Mouse (Mus musculus): ENCODE measurements around the gene Ankrd13a.
A peak's percentile ranks its signal among the peaks of the same experiment; 100 is the strongest.

The Ankrd13a gene

GRCm38 (mm10) chr5:114764812-114765735 lies 9.4 kb upstream of the Ankrd13a start:
- DNase-seq (ENCODE audit: extremely low read depth, low read depth), result no peak

DNA sequence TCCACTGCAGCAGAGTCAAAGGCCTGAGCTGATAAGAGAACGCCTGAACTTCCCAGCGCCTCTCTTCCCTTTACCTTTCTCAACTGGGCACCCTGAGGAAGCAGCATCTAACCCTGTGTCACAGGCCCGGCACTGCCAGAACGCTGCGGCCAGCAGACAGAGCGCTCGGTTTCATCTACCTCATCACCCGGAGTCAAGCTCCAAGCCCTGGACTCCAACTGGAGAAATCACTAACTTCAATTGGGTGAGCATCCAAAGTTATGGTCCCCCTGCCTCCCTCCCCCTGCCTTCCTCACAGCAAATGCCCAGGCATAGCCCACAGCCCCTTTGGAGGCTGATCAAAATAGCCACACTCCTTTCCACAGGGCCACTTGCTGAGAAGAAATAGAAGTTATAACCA lies 7.8 kb upstream of the Ankrd13a start:
- no peak for DNase-seq (ENCODE audit: extremely low read depth, low read depth)

DNA sequence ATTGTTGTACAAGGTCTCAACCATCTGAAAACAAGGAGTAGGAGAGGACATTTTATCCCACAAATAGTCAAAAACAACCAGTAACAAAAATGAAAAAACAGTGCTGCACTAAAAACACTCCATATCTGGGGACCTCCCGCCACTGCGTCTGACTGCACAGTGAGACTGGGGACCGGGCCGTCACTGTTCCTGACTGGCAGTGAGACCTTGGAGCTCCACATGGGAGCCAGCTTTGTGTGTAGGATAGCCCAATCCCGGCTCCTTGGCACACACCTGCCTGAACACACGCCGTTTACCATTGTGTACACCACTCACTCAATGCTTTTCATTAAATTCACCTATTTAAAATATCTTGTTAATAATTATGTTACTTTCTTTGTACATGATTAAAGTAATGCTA lies 7.3 kb upstream of the Ankrd13a start:
- no peak for DNase-seq (ENCODE audit: extremely low read depth, low read depth)

DNA sequence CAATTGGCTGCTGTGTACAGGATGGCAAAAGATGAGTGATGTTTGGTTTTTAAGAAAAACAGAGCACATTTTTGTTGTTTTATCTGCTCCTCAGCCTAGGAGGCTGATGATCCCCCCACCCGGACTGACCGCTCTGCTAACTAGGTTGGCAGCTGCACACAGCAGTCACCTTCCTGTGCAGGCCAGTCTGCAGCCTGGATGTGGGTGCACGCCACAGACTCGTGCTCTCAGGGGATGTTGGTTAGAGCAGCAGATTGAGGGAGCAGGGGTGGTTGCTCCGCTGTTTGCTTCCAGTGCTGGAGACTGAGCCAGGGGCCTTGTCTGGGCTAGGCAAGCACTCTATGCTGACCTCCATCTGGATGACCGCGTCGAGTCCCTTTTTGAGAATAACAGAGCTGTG lies 4.7 kb upstream of the Ankrd13a start:
- DNase-seq (ENCODE audit: extremely low read depth, low read depth), result no peak

GRCm38 (mm10) chr5:114771796-114772195 lies 2.7 kb upstream of the Ankrd13a start:
- DNase-seq (ENCODE audit: extremely low read depth, low read depth), result peak; percentile 43

DNA sequence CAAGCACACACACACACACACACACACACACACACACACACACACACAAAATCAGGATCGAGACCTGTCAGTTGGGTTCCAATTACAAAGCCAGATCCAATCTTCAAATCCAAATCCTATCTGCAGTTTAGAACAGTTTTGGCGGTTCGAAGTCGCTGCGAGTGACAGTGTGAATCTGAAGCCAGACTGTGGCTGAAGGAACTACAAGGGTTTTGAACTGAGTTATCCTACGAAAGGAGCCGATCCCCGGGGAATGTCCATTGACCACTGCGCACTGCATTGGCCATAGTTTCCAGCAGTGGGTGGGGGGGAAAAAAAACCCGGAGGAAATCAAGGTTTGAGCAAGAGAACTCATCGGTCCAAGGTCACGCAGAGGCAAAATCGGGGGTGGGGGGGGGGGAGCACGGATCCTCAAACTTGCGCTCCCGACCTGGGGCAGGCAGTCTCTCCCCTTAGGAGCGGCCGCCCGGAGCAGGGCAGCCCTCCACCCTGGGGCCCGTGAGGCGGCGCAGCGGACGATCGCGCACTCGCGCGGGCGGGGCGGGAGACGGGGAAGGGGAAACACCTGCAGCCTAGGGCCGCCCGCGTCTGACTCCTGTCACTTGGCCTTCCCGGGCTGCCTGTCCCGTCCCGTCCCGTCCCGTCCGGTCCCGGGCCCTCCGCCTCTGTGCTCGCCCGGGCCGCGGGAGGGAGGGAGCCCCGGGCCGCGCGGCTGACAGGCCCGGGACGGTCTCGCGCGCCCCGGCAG lies 1.8 kb upstream of the Ankrd13a start:
- DNase-seq (ENCODE audit: extremely low read depth, low read depth), result no peak

- peak; percentile 88 for DNase-seq (ENCODE audit: extremely low read depth, low read depth)
These were observed 1.2 kb upstream of the Ankrd13a start for GRCm38 (mm10) chr5:114773211-114773710.

DNA sequence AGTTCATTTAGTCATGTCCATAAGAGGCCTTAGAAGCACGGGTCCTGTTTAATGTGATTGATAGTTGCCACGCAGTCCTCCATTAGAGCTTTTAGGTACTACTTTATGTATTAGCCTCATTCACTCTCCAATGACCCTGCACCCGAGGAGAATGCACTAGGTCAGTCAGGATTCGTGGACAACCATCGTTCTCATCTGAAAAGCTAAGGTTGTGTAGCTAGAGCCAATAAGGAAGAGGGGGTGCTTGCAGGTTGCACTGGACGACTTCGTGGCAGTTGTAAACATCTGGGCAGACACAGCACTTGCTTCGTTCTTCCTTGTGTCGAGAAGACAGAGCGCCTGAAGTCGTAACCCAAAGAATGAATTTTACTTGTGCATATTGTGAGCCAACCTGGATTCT lies 697 bp upstream of the Ankrd13a start:
- DNase-seq (ENCODE audit: extremely low read depth, low read depth), result peak; percentile 42

DNA sequence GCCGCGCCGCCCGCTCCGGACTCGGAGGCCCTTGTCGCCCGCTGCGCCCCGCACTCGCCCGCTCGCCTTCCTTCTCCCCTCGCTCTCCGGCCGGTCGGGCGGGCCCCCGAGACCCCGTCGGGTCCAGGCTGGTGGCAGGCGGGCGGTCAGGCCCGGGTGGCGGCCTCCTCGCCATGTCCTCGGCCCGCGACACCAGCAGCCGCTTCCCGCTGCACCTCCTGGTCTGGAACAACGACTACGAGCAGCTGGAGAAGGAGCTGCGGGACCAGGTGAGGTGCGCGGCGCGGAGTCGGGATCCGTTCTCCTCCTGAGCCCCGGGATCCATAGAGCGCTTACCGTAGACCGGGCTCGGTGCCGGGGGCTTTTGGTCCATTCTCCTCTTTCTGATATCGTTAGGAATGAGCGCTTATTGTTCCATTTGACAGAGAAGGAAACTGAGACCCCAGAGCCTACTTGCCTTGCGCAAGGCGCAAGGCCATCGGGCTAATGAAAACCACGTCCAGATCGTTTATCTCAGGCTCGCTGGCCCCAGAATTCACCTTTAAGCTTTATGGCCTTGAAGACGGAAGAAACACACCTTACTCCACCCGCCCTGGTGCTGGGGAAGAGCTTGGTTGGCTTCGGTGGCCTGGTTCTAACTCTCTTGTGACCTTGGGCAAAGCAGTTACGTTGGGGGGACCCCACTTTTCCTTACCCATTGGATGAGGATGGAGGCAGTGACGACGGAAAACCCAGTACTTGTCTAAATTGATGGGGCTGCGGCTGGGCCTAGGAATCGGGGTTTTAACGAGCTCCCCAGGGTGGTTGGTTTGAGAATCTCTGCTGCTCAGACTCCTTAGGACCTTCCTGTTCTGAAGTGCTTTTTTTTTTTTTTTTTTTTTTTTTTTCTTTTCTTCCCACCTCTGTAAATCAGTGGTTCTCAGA lies 841 bp downstream of the Ankrd13a start, which contains the start of gene Git2:
Gene Git2 (minus strand): TSS at position 462 of the 924 bp plus-strand sequence.
- no peak for DNase-seq (ENCODE audit: extremely low read depth, low read depth)

DNA sequence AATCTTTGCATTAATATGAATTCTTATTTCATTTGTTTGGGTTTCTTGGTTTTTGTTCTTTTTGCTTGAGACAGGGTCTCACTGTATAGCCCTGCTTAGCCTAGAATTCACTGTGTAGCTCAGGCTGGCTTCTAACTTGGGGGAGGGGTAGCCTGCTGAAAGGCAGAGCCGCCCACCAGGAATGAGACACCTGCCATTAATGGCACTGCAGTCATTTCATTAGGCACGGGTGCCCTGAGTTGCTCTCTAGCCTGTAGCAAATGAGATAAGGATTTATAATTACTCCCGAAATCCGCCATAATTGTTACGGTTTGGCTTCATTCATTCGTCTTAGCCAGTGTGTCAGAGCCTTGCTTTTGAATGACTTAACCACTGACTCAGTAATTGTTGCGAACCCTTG lies 1.7 kb downstream of the Ankrd13a start:
- DNase-seq (ENCODE audit: extremely low read depth, low read depth), result no peak

DNA sequence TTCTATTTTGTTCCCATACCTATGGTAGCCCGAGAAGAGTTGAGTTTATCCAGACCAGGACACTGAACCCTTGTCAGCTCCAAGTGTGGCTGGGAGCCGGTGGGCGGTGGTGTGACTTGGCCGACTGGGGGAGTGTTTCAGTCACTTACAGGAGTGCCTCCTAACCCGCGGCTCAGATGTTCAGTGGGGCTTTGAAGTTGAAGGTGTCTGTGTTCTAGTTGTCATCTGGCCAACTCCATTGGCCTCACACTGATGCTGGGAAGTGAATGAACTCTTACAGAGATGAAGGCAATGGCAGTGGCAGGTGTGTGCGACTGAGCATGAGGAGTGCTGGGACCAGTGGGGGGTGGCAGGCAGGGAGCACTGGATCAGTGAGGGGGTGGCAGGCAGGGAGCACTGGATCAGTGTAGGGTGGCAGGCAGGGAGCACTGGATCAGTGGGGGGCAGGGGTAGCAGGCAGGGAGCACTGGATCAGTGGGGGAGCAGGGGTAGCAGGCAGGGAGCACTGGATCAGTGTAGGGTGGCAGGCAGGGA lies 5.5 kb downstream of the Ankrd13a start:
- DNase-seq (ENCODE audit: extremely low read depth, low read depth), result no peak

GRCm38 (mm10) chr5:114780912-114781311 lies 6.4 kb downstream of the Ankrd13a start:
- DNase-seq (ENCODE audit: extremely low read depth, low read depth), result peak; percentile 47

DNA sequence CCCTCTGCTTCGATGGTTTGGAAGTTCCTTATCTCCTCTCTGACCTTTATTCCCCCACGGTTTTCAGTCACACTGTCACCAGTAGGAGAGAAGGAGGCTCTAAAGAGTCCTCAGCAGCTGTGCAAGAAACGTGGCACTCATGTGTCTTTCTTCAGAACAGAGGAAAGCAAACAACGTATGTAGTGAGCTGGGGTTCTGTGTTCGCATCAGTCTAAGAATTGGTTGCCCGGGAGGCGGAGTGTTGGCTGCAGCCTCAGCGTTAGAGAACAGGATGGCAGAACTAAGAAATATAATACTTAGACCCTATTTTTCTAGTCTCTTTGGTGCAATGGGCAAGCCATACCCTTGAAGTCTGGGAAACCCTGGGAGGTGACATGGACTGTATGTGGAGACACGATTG lies 8.5 kb downstream of the Ankrd13a start:
- DNase-seq (ENCODE audit: extremely low read depth, low read depth), result no peak

- peak; percentile 65 for DNase-seq (ENCODE audit: extremely low read depth, low read depth)
These were observed 9.1 kb downstream of the Ankrd13a start for GRCm38 (mm10) chr5:114783405-114784163.

DNA sequence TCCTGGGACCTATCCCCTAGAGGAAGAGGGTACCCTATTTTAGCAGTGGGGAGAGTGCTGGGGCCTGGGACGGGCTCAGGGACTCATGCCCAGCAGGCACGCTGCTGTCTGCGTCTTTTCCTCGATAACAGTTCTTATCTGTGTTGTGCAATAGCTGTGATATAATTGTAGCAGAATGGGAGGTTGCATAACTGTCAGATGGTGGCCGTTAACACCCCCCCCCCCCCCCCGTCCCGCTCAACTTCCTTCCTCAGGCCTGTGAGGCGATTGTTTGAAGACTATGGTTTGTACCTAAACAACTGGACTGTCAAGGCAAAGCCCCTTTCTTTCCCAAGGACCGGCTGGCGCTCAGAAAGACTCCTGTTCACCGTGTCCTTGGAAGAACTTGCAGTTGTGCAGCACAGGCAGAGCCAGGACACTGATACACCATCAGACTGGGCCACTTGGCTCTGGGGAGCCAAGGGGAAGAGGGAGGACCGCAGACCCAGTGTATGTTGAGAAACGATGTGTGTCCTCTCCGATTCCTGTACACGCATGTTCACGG lies 10.2 kb downstream of the Ankrd13a start:
- peak; percentile 73 for DNase-seq (ENCODE audit: extremely low read depth, low read depth)

GRCm38 (mm10) chr5:114785196-114785595 lies 10.7 kb downstream of the Ankrd13a start:
- DNase-seq (ENCODE audit: extremely low read depth, low read depth), result no peak

- no peak for DNase-seq (ENCODE audit: extremely low read depth, low read depth)
These were observed 18.8 kb downstream of the Ankrd13a start for GRCm38 (mm10) chr5:114793317-114793716.

DNA sequence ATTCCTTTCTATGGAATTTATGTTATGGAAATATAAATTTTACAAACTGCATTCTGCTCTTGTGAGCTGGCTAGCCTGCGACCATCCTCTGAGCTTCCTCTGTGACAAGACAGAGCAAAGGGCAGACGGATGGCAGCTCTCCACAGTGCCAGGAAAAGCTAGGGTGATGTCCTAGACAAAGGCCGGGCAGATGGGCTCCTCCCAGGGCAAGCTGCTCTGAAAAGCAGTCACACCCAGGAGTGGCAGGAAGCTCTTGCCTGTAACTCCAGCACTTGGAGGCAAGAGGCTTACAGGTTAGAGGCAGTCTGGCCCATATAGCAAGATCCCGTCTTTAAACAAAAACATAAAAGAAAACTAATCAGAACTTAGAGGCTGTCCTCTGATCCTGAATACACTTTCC lies 20.1 kb downstream of the Ankrd13a start:
- DNase-seq (ENCODE audit: extremely low read depth, low read depth), result no peak

GRCm38 (mm10) chr5:114795231-114795630 lies 20.8 kb downstream of the Ankrd13a start:
- DNase-seq (ENCODE audit: extremely low read depth, low read depth), result no peak

DNA sequence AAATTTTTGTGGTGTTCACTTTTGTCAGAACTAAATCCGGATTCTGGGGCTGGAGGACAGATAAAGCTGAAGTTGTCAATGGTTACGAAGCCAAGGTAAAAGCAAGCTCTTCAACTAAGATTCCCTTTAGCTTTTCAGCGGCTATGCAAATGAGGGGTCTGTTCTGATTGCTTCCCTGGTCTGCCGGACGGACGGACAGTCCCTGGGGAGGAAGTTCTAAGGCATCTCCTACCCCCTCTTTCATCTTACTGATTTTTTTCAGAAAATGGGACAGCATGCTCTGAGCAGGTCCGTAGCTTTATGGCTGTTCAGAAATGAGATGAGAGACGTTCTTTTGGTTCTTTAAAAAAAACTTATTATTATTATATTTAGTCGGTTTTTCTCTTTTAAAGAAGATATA lies 21.2 kb downstream of the Ankrd13a start:
- no peak for DNase-seq (ENCODE audit: extremely low read depth, low read depth)
